Mouse (Mus musculus): ENCODE results near the gene Igf2r.

Igf2r gene

DNA sequence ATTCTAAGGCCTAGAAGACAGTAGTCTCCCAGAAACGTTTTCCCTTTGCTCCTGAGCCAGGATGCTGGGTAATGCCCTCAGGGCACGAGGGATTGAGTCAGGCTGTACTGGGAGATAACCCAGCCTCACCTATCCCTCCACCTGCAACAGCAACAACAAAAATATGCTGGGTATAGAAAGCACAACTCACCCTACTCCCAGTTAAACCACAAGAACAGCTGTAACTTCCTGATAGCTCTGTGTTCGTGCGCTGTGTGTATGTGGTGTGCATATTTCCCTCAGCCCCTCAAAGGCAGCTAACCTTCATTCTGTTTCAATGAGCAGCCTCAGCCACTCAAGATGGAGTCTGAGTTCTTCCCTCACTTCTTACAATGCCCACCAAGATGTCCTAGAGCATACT, 23.7 kb downstream of the Igf2r start:
- no peak for DNase-seq

DNA sequence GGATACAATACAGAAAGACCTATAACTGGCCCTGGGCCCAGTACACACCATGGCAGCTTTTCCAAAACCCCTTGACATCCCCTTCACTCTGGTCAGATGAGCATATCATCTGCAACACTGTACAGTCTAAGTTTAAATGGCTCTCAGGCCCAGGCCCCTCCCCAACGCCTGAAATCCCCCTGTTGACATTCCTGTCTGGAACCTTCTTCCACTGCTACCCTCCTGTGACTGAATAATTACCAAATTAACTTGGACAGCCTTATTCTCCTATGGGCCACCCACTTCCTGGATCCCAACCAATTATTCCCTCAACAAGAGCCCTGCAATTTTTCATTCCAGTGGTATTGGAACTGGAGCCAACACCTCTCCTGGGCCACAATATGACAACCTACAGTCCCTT, 25.4 kb downstream of the Igf2r start:
- no peak for DNase-seq

DNA sequence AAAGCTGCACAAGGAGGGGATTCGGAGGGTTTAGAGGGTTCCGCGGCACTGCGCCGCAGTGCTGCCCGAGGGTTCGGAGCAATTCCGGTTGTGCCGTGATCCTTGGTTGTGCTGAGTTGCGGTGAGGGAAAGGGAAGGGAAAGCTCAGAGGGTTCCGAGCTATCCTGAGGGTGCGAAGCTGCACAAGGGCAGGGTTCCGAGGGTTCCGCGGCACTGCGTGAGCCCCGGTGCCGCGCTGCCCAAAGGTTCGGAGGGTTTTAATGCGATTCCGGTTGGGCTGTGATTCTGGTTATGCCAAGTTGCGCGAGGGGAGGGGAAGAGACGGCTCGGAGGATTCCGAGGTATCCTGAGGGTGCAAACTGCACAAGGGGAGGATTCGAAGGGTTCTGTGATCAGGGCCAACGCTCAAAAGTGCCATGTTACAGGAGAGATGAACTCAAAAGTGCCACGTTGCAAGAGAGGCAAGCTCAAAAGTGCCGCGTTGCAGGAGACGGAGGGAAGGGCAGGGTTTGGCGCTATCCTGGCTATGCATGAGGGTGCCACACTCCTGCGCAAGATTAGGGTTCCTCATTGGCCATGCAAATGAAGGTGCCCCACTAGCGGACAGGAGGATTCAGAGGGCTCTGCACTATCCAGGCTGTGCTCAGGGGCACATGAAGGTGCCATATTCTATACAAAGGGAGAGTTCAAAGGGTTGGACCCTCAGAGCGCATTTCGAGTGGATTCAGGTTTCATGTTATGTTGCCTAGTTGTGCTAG, 27.1 kb downstream of the Igf2r start:
- no peak for DNase-seq

DNA sequence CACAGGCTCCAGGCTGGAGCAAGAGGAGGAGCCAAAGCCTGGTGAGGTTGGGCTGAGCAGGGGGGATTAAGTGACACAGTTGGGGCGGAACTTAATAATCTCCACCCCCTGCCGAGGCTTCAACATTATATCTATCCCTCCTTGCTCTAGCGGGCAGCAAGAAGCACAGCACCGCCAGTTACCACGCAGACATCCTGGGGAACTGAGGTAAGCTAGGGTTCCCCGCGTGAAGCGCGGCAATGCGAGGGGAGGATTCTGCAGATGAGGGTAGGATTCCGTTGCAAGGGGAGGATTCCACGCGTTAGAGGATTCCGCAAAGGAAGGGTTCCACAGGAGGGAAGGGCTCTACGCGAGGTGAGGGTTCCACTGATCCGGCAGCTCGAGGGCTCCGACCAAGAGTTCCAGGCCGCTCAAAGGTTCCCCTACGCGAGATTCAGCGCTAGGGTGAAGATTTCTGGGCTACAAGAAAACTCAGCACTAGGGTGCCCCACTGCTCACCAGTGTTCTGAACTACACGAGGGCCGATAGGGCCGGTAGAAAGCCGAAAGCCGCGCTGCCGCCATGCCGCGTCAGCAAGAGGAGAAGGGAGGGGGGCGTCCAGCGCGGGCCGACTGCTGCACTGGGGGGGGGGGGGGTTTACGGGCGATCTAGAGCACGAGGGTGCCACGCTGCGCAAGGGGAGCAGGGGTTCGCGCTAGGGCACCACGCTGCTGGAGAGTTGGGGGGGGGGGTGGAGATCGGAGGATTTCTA, 28.1 kb downstream of the Igf2r start:
- DNase-seq = peak; percentile 26

DNA sequence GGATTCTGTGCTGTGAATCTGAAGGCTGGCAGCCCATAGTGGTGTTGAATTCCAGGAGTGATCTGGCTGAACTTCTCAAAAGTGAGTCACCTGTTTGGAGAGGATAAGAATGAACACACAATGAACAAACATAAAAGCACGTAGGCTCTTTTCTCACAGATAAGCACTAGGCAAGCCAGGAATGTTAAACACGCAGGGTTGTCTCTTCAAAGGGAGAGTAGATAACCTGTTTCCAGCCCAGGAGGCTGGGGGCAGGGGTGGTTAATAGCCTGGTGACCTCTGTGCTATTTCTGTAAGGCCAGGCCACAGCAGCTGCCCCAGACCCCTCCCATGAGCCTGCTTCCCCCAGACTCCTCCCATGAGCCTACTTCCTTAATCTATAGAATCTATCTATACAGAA, 29.1 kb downstream of the Igf2r start:
- DNase-seq = no peak

DNA sequence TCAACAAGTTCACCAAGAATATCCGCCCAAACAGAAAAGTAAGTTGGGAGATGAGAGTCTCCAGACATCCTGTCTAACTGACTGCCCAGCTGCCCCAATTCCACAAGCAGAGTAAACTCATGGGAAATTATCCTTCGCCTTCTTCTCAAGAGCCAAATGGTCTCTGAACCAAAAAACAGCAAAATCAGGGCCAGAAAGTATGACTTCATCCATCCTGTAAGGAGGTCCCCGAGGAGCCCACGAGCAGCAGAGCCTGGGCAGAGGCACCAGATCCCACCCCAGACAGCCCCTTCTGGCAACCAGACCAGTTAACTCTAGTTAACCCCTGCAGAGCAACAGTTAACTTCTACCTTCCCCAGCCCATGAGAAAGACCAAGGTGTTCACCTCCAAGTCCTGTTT, 29.9 kb downstream of the Igf2r start:
- DNase-seq = no peak

DNA sequence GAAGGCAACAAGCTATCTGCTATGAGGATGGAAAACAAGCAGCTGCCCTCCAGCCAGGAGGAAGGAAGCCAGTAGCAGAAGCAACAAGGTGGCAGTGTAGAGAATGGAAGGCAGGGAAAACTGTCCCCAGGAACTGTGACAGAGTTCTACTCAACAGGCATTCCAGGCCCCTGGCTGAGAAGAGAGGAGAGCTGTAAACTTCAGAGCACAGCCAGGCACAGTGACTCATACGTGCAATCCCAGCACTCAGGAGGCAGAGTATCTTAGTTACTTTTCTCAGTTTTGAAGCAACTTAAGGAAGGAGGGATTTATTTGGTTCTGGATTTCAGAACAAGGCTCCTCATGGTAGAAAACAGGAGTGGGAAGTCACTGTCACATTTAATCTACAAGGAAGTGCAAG, 31.5 kb downstream of the Igf2r start:
- DNase-seq = peak; percentile 57

DNA sequence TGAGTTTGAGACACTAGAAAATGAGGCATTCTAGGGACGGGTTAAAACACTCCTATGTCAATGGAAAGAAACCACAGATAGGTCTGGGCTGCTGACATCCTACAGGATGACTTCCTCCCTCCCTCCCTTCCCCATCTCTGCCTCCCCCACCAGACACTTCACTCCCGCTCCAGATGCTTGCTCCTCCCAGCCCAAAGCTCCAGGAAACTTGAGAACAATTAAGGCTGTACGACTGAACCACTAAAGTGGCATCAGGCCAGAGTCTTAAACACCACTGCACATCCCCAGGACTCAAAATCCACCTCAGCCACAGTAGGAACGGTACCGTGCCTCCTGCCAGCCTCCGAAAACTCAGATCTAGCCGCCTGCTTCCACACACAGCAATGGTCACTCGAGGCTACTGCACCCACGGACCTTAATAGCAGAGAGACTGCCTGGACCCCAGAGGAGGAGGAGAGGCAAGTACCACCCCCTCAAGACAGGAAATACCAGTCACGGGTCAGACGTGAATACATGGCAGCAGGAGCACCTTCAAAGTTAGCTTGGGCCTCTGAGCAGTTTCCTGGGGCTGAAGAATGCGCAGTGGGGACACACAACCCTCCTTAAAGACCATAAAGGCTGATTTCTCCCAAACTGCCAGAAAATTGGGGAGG, 35.1 kb downstream of the Igf2r start:
- no peak for DNase-seq

DNA sequence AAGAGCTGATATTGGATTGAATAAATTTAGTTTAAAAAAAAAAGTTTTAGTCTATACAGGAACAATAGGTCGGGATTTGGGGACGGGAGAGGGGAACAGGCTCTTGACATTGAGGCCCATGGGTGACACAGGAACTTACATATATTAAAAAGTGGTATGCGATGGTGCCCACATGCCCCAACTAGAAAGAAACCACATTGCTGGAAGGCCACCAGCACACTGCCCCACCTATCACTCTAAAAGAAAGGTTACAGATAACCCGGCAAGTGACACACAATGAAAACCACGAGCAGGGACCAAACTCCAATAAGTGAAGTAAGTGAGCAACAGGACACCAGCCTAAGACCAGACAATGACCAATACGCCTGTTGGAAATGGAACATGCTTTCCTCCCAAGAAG, 36.3 kb downstream of the Igf2r start:
- no peak for DNase-seq

DNA sequence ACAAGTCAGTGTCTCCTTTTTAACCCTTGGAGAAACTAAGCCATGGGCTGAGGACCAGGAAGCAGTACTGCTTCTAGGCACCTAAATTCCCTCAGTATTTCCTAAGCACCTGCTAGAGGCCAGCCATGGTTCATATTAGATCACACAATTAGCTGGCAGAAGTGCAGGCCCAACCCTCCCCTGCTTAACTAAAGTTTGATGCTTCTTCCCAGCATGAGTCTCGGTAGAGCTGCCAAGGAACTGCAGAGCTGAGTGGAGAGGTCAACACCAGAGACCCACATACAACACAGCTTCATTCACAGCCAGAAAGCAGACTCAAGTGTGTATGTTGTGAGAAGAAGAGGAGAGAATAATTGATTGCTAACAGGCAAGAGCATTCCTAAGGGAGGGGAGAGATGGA, 40.9 kb downstream of the Igf2r start:
- no peak for DNase-seq

DNA sequence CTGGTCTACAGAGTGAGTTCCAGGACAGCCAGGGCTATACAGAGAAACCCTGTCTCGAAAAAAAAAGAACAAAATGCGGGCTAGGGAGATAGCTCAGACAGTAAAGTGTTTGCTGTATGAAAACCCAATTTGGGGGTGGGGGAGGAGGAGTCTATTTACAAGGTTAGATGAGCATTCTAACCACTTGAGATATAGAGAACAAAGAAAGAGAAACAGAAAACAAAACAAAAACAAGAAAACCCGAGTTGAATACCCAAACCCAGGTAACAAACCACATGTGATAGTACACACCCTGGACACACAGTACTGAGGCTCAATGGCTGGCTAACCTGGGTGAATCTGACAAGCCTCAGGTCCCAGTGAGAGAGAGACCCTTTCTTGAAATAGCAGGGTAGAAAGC, 41.7 kb downstream of the Igf2r start:
- no peak for DNase-seq

DNA sequence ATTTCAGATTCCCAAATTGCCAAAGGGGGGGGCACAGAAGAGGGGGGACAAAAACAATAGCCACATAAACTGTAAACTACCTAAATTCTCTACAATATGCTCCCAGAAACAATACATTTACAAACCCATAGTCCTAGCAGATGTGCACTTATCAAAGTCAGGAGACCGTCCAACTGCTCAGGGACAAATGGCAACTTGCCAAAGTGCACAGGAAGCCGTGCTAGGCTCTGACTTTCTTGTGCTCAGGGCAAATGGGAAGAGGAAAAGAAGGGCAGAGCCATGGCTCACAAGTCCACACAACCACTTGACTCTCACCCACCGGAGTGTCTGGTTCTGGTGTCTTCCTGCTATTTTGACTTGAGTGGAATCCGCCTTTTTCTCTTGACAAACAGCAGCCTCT, 43.6 kb downstream of the Igf2r start:
- no peak for DNase-seq

DNA sequence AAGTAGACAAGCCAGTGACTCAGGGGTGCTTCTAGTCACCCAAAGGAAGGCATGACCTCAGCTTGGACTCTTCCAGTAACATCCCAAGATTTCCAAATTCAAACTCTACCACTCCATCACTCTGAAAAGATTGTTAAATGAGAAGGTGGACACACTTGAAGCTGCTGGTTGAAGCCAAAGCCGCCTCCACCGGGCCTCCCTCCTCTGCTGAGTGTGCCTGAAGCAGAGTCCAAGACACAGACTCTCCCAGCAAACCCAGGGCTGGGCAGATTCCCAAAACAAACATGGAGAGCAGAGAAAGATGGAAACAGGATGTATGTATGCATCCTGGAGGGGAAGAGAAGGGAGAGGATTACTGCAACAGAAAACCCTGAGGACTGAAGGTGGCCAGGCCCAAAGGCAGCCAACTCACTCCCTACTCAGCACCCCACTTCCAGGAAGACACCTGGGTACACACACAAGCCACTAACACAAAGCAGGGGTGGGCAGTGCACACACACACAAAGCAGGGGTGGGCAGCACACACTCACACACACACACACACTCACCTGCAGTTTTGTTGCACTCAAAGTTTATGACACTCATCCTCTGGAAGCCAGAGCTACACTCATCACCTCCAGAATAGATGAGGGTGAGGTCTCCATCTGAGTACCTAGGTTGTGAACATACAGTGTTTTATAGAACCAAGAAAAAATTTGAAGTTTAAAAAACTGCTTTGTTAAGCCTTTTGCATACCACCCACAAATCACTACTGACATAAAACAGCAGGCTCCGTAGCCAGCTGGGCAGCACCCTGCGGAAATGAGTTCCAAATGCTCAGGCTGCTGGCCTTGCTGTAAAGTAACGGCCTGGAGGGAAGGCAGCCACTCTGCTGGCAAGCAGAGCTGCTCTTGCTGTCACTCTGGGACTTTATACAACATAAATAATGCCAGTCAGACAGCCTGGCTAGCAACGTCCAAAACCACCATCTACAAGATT, 44.4 kb downstream of the Igf2r start:
- peak; percentile 63 for DNase-seq

DNA sequence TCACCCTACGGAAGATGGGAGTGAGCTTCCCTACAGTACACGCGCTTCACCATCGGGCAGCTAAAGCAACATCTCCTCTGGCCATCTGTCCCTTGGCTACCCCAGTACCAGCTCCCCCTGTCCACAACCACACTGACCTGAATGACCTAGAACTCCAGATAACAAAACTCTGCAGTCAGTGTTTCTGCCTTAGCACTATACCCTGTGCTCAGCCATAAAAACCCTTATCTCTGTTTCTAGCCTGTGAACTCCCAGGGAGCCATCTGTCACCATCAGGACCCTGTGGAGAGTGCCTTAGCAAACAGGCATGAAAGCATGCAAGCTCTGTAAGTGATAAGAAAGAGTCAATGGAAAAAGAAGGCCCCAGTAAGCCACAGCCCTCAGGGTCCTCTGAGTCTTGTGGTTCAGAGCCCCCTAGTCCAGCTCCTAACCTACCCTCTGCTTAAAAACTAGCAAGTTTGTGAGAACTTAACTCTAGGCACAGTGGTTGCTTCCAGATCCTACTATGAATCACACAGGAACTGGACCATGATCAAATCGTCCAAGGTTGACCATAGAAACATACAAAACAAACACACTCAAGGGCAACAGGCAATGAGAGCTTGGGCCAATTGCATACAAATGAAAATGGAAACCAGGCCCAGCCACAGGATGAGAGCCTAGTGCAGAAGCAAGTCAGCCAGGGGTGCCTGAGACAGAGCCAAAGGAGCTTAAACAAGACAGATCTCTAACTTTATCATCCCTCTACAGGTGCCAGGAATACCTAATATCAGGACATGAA, 45.3 kb downstream of the Igf2r start:
- DNase-seq = no peak

DNA sequence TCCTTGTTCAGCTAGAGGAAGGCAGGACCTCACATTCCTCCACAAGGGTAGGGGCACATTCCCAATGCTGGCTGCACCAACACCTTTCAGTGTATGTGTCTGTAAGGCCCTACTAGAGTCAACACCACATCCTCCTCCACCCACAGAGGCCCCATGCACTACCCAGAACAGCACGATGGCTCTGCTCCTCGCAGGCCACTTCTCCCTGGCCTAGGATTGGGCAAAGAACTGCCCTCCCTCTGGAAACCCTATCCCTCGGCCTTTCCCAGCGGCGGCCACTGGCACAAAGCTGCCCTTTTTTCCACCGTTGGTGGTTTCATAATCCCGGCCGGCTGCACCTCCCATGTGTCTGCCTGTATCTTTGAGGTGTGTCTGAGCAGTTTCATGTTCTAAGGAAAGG, 46.8 kb downstream of the Igf2r start:
- no peak for DNase-seq

DNA sequence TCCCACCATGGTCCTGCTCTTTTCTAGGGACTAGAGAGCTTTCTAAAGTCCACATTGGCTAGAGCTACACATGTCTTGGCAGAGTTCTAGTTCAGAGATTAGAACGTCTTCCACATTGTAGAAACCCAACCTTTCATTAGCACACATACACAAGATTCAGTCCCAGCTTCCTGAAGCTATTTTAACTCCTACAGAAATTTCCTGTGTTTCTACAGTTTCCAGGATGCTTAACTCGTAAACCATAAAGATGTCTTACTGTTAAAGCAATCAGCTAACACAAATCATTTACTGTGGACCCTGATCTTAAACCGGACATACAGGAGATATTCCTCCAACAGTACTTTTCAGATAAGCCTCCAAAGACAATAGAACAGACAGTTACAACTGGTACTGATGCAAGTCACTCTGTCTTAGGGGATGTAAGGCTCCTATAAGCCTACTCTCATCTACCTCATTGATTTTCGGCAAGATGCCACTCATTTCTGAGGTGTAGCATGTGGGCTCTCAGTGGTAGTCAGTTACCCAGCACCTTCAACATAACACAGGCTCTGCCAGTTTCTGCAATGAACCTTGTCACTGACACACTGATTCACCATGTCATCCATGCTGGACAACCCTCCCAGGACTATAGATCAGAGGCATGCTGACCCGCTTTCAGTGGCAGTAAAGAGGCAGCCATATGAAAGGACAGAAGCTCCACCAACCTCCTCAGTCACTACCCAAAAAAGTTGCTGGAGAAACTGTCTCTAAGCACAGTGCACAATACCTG, 48.2 kb downstream of the Igf2r start:
- no peak for DNase-seq

DNA sequence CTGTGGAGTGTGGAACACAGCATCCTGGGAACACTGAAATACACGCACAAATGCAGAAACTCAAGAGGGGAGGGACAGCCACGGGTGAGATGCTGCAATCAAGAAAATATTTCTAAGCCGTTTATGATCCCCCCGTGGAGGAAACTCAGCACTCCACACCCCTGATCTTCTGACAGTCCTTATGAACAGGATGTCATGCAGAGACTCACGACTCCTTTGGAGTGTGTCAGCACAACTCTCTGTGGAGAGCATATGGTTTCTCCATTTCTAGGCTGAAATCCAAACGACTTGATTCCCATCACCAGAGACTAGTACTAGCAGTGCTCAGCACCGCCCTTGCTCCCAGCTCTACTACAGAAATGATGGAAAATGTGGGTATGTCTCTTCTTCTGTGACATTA, 51.2 kb downstream of the Igf2r start:
- peak; percentile 30 for DNase-seq

DNA sequence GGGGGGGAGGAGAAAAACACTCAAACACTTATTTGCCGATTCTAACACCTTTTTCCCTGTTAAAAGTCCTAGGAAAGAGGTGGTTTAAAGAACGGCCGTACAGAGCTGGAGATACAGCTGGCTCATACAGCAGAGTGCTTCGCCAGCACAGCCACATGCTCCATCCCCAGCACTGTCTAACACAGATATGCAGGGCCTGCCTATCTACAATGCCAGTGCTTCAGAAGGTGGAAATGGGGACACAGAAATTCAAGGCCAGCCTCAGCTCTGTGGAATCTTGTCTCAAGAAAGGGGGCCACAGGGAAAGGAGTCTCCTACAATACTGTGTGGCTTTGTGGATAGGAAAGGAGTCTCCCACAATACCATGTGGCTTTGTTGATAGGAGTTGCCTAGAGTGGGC, 52.0 kb downstream of the Igf2r start:
- DNase-seq = no peak

DNA sequence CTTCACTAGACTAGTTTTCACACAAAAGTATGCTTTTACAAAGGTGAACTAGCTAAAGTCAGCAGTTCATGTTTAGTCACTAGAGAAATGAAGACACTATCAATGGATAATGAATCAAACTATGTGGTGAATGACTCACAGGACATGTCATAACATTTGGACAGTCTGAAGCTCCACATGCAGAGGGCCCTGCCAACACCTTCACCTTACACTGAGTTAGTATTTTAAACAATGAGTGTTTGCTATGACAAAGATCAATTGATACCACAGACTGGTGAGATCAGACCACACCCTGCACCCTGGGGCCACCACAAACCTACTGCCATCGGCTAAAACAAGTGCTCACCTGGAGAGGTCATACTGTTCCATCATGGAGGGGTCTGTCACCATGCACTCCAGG, 54.4 kb downstream of the Igf2r start:
- DNase-seq = no peak

DNA sequence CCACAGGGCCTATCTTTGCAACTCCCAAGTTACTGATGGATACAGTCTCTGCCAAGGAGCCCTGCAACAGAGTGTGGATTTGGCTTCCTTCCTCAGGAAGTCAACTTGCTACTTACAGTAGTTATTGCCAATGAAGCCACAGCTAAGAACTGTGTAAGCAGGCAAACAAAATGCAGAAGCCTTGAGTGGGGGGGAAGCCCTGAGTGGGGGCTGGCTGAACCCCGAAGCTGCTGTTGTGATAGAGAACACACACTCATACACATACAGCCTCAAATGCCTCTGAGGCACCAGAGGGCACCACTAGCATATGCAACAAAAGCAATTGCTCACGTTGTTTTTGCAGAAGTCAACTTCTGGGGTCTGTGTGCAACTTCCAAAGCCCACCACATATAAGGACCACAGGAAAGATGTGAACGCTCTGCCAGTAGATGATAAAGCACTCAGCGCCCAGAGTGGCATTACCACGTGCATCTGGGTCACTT, 55.3 kb downstream of the Igf2r start:
- no peak for DNase-seq

DNA sequence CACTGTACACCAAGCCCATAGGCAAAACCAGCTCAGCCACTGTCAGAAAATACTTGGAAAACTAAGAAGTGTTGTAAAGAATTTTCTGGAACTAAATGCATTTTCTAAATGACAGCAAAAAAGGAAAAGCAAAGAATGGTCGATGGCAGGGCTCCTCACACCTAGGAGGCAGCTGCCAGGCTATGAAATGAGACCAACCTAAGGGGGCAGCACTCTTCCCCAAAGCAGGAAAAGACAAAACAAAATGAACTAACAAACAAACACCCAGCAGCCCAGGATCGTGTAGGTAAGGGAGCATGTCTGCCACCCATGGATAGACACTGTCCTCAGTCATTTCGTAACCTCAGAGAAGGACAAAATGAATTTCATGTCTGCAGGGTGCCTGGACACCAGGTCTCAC, 56.5 kb downstream of the Igf2r start:
- DNase-seq = no peak

All from right cerebral cortex, adult 18-20 months (tissue).